Mouse (Mus musculus) gastrocnemius, postnatal 25 days (tissue): ENCODE data around the gene Slc20a1. TPM values are rescaled to one million over a fixed set of nuclear protein-coding genes. Genes with fewer than 3 reads are reported as not detected.

Experiments
- DNase-seq: peaks from one replicate; pipeline ENCODE4 v3.0.0; 2022
- total RNA-seq, 2 experiments: library from RNA; stranded (reverse); gene quantifications; 1 replicate in 1 of 2; 2 replicates in 1 of 2; pipeline ENCODE4 v1.2.3; 2021

Gene Slc20a1
- total RNA-seq, 2 experiments from 2014 or later = 5.6 to 11.5 TPM

DNA sequence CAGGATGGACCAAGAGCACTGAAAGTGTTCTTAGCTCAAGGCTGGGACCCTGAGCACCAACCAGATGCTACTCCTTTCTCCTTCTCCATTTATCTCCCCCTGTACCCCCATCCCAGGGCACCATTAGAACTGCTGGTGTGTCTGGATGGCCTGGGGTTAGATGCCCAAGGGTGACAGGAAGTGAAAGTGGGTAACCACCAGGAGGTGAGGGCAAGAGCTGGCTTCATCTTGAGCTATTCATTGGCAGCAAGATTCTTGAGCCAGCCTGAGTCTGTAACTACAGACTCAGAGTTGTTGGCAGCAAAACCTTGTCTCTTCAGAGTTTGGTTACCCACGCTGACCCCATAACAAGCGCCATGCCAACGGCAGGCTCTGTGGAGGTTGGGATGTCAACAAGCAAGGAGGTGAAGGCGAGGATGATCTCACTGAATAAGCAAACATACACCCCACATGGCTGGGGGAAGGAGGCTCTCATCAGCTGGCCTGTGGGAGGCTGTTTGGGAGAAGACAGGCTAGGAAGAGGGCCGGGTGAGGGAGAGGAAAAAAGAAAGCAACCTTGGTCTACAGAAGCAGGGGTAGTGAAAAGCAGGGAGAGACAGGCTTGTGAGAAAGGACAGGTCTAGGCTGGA lies 12.2 kb upstream of the Slc20a1 start:
- DNase-seq = no peak

DNA sequence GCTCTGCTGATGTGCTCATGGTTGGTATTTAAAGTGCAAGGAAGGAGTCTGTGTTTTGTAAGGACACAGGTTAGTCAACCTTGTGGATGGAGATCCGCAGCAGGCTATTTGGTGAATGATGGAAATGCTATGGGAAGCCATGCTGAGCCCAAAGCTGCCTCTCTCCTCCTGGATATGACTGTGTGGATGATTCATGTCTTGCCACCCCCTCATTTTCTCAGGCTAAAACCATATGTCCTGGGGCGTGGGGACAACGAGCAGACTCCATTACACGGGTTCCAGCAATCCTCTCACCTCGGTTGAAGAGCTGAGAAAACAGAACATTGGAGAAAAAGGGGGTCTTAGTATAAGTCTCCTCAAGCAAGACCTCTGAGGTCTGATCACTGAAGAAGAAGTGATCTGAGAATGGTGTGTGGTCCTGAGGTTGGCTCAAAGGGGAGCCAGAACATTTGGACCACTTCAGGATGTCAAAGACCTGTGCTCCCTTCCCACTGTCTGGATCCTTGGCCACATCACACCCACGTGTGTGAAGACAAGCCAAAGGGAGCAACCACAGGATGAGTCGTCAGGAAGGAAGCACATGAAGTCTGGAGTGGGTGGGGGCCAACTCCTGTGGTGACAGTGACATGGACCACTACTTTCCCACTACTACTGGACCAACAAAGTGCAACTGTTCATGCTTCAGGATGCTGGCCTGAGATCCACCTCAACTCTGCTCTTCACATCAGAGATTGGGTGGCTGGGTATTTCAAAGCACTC lies 6.0 kb upstream of the Slc20a1 start:
- DNase-seq = no peak

DNA sequence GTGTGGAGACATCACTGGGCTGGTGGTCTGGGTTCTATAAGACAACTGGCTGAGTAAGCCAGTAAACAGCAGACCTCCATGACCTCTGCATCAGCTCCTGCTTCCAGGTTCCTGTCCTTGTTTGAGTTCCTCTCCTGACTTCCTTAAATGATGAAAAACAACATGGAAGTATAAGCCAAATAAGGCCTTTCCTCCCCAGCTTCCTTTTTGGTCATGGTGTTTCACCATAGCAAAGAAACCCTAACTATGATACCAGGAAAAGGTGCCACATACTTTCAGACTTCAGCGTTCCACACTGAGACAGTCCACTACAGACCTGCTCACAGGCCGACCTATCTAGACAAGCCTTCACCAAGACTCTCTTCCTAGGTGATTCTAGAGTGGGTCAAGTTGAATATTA lies 2.2 kb upstream of the Slc20a1 start:
- DNase-seq = no peak

DNA sequence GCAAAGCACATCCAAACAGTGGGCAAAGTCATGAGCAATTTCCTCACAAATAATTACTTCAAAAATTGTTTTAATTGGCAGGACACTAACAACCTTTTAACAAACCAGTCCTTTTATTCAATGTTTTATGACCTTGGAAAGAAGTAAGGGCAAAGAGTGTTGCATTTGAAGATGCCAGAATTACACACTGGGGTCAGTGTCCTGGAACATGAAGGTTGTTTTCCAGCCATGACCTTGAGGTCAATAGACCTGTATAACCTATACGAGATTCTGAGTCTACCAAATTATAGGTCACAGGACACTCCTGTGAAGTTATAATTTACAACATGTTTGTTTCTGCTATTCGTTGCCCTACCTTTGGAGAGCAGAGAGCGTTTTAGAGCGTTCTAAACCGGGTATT lies 1.4 kb upstream of the Slc20a1 start:
- no peak for DNase-seq

DNA sequence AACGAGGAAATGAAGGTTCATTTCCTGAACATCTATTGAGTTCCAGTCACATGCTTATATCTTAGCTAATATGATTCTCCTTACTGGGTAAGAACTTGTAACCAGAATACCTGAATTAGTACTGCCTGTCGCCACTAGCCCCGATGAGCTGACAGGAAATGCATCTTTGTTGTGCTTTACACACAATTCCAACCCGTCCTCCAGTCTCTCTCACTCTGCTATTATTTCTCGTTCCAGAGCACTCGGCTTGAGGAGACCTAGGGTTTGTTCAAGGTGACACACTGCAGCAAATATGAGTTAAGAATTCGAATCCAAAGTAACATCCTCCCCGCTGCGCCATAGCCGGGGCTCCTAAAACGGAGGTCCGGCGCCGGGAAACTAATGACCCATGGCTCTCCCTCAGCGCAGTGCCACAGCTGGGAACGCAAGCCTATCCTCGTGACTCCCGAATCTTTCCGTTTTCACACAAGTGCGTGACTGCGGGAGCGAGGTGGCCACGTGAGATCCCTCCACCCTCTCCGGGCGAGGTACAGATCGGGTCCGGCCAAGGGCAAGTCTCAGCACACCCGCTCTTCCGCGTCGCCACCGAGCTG lies 625 bp upstream of the Slc20a1 start:
- no peak for DNase-seq

DNA sequence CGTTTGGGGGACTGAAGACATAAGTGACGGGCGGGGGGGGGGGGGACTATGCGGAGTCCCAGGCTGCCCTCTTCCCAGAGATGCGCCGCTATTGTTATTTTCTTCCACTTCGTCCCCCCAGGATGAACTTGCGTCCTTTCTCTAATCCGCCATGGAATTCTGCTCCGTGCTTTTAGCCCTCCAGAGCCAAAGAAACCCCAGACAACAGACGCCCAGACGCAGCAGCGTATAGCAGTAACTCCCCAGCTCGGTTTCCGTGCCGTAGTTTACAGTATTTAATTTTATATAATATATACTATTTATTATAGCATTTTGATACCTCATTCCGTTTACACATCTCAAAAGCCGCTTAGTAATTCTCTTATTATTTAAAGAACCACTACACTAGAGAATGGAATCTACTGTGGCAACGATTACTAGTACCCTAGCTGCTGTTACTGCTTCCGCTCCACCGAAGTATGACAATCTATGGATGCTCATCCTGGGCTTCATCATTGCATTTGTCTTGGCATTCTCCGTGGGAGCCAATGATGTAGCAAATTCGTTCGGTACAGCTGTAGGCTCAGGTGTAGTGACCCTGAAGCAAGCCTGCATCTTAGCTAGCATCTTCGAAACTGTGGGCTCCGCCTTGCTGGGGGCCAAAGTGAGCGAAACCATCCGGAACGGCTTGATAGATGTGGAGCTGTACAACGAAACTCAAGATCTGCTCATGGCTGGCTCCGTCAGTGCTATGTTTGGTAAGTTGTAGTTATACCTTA lies 943 bp downstream of the Slc20a1 start:
- DNase-seq = no peak

DNA sequence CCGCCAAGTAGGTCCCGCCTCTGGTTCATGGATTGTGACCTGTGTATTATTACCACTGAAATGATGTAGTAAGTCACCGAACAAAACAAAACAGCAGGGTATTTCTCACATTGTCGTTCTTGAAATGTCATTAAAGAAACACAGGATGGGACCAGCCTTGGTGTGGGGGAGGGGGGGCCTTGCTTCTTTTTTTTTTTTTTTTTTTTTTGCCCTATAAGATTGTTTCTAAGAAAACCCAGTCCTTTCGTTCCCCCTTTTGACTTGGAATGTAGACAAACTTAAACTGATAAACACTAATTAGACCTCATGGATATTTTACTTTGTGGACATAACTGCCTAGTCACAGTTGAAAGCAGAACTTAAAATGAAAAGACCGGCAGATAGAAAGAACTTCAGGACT lies 6.4 kb downstream of the Slc20a1 start:
- no peak for DNase-seq

DNA sequence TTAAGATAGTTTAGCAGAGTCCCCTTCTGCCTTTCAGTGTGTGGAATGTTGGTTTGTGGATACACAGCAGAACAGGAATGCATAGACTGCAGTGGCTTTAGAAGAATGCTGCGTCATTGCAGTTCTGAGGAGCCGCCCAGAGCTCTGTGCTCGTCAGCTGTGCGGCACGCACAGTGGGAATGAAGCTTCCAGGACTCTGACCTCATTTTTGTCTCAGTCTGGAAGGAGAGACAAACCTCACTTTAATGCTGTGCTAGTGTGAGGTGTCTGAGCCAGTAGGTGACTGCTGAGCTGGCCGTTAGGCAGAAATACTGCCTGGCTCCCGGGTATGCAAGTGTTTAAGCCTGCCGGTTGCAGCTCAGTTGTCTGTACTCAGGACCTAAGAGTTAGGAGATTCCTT lies 8.3 kb downstream of the Slc20a1 start:
- DNase-seq = no peak

DNA sequence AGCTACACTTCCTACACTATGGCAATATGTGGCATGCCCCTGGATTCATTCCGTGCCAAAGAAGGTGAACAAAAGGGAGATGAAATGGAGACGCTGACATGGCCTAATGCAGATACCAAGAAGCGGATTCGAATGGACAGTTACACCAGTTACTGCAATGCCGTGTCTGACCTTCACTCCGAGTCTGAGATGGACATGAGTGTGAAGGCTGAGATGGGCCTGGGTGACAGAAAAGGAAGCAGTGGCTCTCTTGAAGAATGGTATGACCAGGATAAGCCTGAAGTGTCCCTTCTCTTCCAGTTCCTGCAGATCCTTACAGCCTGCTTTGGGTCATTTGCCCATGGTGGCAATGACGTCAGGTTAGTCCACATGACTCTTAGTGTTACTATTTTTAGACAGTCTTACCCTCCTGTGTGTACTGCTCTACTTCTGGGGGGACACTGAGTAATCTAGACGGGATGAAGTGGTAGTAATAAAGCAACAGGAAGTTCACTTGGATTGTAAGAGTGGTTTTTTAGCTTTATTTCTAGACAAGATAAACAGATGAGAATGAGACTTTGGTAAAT lies 9.7 kb downstream of the Slc20a1 start:
- no peak for DNase-seq

DNA sequence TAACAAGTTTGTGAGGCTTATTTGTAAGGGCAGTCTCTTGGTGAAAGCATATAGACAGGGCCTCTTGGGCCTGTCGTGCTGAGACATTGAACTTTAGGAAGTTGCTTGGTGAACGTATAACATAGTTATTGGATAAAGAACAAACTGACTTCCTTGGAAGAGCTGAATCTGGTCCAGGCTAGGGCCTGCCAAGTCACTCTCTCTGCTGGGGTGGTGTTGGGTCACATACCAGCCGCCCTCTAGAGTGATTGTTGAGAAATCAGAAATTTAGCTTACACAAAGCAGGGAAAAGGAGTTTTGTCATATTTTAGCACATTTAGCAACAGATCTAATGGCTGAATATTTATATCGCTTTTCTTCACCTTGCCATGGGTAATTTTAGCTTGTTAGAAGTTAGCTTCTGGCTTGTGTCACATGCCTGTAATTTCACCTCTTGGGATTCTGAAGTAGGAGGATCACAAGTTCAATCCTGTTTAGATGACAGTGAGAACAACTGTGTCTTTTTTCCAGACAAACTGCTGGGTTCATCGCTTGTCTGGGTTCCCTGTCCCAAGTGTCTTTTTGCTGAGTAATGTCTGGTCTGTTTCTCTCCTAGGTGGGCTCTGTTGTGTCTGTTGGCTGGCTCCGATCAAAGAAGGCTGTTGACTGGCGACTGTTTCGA lies 11.7 kb downstream of the Slc20a1 start:
- DNase-seq = no peak

DNA sequence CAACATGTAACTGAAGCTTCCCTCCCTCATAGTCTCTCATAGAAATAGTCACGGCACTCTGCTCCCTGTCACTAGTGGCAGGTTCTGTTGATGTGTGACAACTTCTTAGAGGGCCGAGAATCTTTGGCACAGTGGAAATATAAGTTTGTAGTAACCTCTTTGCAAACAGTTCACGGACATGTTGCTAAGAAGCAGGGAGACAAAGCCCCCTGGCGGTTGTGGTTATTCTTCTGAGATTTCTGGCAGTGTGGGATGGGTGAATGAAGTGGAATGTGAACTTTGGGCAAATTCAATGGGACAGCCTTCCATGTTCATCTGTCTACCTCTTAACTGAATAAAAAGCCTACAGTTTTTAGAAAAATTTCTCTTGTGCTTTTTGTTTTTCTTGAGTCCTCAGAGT lies 12.7 kb downstream of the Slc20a1 start:
- no peak for DNase-seq

DNA sequence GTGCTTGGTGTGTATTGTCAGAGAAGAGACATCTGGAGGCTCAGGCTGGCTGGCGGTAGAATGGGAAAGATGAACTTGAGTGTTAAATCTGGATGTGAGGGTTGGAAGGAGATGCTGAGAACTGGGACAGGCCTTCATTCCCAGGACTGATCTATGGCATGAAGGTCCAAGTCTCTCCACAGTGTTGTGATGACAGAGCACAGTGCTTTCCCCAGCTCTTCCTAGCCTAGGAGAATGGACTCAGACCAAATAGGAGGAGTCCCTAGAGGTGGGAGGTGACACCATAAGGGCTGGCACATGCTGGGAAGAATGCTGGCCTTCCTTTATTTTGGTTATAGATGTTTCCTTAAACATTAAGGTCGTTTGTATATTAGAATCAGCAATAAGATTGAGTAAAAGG lies 13.4 kb downstream of the Slc20a1 start:
- DNase-seq = no peak

DNA sequence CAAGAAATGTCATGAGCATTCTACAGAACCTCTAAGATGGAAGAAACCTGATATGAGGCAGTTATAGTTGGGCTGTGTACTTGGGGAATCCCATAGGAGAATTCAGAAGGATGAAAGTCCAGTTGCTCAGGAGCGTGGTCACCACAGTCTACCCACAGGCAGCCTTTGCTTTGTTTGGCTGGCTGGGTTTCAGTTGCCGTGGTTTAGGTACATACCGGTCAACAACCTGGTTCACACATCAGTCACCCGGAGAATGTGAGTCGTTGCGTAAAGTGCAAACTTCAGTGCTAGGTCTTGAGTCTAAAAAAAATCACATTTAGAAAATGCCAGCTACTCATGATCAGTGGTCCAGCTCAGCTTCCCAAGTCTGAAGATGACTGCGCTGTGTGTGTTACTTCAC lies 14.0 kb downstream of the Slc20a1 start:
- no peak for DNase-seq

DNA sequence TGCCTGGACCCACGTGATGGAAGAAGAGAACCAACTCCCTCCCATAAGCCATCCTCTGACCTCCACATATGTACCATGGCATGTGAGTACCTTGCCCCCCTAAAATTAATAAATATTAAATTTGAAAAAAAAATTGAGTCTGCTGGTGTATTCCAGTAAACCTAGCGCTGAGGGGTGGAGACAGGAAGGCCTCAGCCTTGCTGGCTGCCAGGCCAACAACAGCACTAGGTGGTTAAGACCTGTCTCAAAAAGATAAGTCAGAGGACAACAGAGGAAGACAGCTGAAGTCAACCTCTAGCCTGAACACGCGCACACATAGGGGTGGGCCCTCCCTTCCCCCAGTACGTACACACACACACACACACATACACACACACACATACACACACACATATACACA lies 16.2 kb downstream of the Slc20a1 start:
- no peak for DNase-seq

DNA sequence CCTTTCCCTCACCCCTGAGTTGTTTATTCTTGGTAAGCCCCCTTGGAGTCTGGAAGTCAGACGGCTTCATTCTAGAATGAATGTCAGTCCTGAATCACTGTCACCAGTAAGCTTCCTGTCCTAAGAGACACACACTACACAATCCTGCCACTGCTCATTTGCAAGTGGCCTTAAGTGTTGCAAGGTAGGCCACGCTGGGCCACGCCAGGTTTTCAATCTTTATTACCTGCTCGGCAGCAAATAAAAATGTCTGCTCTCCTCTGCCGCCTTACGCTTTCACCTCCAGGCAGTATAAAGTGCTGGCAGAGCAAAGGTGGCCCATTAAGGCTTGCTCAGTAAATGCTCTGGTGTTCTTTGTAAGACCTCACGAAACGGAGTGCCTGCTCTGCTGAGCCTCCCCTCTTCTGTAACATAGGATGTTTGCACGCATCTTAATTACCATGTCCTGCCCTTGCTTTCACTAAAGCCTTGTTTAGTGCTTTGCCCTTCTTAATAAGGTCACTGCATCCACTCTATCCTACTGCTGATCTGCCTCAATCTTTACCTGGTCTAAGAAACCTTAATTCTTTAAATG lies 19.1 kb downstream of the Slc20a1 start:
- DNase-seq = no peak

DNA sequence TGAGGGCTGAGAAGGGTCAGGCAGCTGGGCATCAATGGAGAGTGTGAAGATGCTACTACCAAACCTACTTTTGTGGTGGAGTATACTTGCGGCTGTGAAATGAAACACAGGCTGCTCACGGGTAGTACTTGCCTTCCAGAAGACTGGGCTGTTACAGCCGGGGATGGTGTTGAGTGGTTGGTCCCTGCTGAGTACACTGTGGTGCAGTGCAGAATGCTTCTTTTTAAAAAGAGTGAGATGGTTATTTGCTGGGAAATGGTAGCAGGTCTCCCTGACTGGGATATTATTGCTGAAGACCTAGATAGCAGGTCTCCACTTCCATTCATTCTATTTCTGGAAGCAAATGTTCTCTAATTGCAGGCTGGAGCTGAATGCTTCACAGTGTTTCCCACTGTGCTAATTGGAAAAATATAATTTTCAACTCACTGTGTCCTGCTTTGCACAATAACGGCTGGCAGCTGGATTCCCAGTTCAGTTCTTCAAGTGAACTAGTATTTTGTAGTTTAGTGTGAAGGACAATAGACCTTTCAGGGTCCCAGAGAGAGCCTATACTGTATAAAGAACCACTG lies 20.1 kb downstream of the Slc20a1 start:
- no peak for DNase-seq

DNA sequence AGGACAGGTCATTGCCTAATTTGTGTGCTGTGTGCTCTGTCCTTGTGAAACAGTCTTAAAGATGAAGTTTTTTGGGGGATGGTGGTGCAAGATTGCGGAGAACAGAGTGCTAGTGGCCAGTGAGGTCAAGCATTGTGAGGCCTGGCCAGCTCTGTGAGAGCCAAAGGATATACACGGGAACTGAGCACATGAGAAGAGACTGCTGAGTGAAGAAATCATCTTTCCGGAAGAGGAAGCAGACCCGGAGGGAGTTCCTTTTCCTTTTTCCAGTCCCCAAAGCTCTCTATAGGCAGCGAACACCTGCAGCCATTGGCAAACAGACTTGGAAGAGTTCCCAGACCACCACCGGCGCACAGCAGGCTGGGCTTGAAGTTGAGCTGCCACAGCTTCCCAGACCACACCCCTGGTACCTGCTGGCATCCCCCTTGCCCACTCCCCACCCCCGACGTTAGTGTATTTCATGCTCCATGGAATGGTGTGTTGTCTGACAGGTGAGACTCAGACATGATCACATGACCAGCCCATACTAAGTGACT lies 22.6 kb downstream of the Slc20a1 start:
- no peak for DNase-seq

DNA sequence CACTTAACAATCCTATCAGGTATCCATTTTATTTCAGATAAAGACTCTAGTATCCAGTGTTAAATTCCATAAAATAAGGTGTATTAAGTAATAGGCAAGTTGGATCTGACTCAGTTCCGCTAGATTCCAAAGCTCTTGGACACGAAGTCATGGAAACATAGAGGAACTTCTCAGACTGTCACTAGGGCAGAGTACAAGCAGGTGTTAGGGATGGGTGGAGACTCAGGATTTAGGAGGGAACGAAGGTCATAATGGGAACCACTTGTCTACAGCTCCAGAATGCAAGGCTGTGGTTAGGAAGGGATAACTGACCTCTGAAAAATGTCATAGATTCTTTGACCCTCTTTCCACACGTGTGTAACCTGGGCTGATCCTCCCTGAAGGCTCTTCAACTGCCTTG lies 25.6 kb downstream of the Slc20a1 start:
- DNase-seq = no peak

DNA sequence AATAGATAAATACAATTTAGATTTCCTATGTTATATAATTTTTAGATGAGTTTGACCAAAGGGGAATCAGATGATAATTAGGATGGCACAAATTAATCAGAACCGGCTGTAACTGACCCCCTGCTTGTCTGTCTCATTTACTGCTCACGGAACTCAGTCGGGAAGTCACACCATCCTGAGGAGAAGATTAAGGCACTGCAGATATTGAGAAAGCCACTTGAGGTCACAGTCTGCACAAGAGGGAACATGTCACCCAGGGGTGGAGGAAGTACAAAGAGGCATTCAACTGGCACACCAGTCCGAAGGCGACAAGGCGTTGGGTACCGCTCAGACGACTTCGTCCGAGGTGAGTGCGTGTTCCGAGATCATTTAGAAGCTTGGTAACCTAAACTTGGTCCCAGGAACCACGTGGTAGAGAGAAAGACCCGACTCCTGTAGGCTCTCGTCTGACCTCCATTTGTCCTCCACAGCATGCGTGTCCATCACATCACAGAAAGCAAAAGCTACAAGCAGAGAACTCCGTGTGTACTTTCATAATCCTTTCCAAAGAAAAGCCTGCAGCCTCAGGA lies 26.8 kb downstream of the Slc20a1 start:
- DNase-seq = no peak

DNA sequence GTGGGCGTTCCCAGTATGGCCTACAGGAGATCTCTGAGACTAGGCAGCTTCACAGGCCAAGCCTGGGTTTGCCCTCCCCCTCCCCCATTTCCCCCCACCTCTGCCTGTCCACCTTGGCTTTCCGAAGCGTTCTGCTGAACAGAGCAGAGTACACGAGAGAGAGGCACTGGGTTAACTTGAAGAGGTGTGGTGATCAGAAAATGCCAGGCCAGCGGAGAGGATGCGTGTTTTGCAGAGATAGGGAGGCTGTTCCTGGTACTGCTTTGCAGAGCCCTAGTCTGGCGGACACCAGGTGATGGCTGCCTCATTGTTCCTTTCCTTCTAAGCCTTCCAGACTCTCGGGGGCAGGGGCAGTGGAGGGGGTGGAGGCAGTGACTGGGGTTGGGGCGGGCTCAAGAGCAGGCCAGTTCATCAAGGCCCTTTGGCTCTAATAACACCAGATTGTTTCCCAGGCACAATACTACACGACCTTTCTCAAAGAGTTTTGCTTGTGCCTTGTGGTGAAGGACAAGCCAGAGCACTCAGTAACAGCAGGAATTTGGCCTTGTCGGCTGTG lies 27.8 kb downstream of the Slc20a1 start:
- no peak for DNase-seq
